Mouse (Mus musculus) kidney, adult 8-10 months (tissue): ENCODE results near the gene Atp1b2.
"Not testable (repeated sequence)": the region's sequence is repeated elsewhere in the genome, so short reads cannot be mapped to it uniquely, and the experiment has no call there.

Experiments used
- DNase-seq, 2 experiments: peaks; one replicate each; pipeline ENCODE4 v3.0.0; 2022

The Atp1b2 gene

DNA sequence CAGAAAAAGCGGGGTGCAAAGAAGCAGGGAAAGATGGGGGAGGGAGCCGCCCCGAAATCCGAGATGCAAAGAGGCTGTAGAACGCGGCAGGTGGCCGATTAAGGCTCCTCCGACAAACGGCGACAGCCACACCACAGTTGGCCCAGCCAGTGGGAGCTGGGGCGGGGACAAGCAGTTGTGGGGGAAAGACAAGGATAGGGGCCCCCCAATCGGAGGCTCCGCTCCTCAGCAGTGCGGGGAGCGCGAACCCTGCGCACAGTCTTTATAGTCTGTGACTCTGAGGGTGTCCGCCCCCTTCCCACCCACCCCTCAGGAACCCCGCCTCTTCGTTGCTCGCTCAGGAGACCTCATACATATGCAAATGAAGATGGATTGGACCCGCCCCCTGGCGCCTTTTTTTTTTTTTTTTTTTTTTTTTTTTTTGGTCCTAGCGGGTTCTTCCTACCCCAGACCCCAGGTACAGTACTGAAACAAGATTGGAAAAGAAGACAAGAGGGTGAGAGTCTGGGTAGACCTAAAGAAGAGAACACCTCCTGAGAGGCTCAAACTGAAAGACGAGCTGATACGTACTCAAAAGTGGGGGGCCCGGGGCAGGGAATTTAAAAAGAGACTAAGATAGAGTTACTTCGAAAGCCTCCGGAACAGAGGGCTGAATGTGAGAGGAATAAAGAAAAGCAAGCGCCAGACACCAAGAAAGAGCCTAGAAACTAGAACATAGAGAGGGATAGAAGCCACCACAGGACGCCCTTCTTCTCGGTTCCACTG is at the start of gene Atp1b2:
Atp1b2 (minus strand) TSS at position 217 of the 765 bp plus-strand sequence.
- DNase-seq, result peak; percentile 46 to 47

DNA sequence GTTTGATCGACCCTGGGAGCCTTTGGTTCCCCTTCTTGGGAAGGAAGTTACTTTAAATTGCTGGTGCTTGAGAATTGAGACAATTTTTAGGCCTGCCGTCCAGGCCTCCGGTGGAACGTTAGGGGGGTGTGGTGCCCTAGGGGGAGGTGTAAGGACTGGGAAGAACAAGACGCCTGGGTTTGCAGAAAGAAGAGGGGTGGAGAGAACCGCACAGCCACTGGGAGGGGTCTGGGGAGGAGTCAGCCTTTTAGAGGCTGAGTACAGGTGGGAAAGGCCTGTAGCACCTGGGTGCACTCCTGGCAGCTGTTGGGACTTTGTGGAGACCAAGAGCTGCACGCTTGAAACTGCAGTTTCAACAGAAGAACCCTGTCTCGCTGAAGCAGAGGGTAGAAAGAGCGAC is 49.0 kb upstream of the Atp1b2 start:
- no peak for DNase-seq

DNA sequence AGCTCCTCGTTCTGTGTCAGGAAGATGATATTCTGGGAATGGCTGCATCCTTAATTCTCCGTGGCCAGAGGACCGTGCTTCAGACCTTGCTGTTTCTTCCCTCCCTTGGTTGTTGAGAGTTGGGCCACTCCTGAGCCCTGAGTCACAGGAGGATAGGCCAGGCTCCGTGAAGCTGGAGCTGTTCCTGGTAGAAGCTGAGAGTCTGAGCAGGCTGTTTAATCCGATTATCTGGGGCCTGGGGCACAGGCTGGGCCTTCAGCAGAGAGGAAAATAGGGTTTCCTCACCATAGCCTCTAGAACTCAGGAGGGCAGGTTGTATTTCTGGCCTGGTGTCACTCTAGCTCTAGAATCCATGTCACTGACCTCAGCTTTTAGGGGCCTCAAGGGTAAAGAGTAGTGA is 47.7 kb upstream of the Atp1b2 start:
- no peak for DNase-seq

DNA sequence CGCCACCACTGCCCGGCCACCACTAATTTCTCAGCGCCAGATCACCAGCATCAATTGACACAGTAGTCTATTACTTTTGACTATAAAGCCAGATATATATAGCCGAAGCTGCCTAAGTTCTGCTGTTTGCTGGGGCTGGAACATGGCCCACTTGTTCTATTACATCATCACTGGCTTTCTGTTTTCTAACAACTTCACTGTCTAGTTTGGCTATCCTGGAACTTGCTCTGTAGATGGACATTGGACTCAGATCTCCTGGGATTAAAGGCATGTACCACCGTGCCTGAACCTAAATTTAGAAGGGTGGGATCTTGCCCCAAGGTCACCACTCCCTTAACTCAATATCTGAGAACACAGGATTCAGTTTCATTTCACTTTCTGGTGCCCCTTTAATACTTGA is 40.1 kb upstream of the Atp1b2 start:
- no peak for DNase-seq

DNA sequence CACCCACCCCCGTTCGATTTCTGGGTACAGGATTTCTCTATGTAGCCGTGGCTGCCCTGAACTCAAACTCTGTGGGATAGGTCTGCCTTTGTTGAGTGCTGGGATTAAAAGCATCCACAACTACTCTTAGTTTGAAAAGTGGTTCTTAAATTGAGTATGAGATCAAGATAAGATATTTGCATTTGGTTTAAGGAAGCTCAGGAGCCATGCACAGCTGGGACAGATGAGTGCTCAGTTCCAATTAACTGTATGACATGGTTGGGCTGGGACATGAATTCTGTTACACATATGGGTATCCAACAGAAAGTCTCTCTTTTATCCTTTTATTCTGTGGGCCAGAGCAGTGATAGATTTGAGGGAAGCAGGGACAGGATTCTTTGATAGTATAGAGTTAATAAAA is 29.7 kb upstream of the Atp1b2 start:
- no peak for DNase-seq

DNA sequence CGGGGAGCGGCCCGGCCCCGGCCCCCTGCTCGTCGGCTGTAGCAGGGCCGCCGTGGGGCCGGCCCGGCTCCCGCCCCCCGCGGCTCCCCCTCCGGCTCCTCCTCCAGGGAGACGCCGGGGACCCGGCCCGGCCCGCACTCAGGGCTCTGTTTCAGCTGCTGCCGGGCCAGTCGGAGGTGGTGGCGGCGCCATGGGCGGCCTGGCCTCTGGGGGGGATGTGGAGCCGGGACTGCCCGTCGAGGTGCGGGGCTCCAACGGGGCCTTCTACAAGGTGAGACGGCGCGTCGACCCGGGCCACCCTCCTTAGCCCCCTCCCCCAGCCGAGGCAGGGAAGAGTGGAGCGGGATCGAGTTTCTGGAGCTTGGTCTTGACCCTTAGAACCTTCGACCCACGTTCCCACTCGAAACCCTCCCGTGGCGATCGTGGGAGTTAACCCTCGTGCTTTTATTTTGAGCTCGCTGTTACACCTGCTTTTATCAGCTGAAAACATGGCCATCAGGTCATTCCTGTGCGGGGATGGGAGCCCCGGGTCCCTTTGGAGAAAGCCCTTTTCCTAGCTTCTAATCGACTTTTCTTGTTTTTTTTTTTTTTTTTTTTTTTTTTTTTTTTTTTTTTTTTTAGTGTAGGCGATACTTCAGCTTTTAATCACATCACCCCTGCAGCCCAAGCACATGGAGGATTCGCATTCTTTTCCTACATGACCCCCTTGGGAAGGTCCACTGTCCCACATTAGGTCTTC is 27.6 kb upstream of the Atp1b2 start:
- DNase-seq, result peak; percentile 47 to 49

DNA sequence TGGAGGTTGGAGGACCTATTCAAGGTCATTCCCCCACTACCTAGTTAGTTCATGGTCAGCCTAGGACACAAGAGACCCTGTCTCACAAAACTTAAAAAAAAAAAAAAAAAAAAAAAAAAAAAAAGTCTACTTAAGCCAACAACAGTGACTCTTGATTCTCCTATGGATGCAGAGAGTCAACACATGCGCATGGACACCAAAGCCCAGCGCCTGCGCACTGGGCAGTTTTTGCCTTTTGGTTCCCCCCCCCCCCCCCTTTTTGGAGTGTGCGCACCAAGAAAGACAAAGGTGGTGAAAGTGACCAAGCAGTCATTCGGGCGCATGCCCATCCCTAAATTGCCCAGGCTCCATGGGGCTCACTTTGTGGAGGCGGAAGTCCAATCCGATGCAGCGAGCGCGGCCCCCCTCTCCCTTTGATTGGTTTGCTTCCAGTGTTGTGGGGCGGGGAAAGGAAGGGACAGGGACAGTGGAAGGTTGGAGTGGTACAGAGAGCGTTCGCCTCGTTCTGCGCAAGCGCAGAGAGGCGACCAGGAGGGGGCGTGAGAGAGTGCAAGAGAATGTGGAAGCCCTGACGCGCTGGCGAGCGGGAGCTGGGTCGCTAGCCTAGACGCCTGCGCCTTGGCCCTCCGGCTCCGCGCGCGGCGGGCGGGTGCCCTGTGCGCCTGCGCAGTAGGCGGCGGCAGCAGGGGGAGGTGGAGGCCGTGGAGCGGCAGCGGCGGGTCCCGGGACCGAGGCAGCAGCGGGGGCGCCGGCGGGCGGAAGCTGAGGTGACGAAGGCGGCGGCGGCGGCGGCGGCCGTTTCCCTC is 26.7 kb upstream of the Atp1b2 start, which contains the start of gene Fxr2:
Fxr2 (plus strand) TSS at position 707 of the 806 bp plus-strand sequence.
- DNase-seq, result peak; percentile 100

DNA sequence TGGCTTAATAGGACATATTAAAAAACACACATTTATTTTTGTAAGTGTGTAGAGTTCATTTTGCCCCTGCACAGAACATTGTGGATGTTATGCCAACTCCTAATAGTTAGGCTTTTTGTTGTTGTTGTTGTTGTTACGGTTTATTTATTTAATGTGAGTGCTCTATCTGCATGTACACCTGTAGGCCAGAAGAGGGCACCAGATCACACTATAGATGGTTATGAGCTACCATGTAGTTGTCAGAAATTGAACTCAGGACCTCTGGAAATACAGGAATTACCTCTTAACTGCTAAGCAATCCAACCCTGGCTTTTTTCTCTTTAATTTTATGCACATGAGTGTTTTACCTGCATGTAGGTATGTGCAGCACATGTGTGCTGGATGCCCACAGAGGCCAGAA is 24.1 kb upstream of the Atp1b2 start:
- no peak for DNase-seq

DNA sequence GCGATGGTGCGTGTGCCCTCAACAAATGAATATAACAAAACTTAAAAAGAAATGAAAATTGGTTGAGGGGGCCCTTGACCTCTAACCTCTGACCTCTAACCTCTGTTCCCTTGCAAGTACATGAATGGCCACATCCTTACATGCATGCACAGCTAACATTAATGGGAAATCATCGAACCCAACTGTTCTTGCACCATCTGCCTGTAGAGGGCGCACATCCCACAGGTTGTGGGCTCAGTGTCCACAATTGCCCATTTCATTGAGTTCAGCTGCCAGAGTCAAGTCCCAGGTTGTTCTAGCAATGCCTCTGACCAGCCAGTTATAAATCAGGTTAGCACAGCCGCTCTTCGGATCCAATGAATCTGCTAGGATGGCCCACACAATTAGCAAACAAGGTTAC is 22.5 kb upstream of the Atp1b2 start:
- DNase-seq, result peak; percentile 67 to 85

DNA sequence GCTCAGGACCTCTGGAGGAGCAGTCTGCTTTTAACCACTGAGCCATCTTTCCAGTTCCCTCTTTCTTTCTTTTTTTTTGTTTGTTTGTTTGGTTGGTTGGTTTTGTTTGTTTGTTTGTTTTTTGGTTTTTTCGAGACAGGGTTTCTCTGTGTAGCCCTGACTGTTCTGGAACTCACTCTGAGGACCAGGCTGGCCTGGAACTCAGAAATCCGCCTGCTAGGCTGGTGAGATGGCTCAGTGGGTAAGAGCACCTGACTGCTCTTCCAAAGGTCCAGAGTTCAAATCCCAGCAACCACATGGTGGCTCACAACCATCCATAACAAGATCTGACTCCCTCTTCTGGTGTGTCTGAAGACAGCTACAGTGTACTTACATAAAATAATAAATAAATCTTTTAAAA is 18.6 kb upstream of the Atp1b2 start:
- not testable (repeated sequence) for DNase-seq

DNA sequence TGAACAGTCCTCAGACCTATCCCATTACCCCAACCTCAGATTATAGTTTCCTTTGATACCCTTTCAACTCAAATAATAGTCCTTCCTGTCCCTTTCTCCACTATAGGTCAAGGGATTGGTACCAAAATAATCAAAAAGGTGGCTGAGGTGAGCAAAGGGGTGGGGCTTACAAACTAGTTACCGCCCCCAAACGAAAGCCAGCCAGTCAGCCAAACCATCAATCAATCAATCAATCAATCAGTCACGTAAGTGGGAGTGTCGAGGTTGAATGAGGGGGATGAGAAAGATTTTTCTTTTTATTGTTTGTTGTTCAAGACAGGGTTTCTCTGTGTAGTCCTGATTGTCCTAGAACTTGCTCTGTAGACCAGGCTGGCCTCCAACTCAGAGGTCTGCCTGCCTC is 17.3 kb upstream of the Atp1b2 start:
- no peak for DNase-seq

DNA sequence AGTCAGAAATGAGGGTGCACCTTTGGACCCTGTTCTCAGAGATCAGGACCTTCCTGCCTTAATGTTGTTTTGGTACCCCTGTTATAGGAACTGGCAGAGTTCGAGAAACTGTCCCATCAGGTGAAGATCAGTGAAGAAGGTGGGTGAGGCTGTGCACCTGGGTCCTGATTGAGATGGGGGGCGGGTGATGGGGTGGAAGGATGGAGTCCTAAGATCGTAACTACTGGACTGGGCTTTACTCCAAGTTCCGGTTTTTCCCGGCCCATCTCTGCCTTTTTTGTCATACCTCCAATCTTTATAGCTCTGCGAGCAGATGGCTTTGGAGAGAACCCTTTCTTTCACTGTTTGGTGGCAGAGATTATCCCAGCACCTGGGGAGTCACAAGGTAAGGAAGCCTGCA is 16.7 kb upstream of the Atp1b2 start:
- no peak for DNase-seq

DNA sequence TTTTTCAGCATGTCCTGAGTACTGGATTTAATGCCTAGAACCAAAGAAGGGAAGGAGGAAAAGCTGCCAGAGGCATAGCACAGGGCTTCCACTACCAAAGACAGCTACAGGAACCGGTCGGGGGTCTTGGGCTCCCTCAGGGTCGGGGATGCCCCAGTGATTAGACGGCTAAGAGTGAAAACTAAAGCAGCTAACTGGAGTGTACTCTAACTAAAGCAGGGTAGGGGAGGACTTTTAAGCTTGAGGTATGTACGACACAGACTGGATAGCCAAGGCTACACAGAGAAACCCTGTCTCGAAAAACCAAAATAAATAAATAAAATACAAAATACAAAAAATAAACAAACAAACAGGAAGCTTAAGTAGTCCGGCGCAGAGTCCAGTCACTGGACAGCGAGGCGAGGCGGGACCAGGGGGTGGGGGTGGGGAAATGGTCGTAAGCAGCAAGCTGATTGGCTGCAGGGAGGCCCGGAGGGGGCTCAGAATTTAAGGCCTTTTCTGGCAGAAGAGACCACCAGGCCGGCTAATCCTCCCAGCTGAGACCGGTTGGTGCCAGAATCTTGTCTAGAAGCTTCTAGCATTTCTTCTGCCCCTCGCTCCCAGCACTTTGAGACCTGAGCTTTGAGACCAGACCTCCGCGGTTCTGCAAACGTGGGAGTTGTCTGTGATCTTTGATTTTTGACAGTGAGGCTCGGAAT is 16.0 kb upstream of the Atp1b2 start, which contains the start of gene Sat2:
Sat2 (plus strand) TSS at position 454 of the 698 bp plus-strand sequence.
- DNase-seq, result peak in 1 of 2 experiments; percentile 56

DNA sequence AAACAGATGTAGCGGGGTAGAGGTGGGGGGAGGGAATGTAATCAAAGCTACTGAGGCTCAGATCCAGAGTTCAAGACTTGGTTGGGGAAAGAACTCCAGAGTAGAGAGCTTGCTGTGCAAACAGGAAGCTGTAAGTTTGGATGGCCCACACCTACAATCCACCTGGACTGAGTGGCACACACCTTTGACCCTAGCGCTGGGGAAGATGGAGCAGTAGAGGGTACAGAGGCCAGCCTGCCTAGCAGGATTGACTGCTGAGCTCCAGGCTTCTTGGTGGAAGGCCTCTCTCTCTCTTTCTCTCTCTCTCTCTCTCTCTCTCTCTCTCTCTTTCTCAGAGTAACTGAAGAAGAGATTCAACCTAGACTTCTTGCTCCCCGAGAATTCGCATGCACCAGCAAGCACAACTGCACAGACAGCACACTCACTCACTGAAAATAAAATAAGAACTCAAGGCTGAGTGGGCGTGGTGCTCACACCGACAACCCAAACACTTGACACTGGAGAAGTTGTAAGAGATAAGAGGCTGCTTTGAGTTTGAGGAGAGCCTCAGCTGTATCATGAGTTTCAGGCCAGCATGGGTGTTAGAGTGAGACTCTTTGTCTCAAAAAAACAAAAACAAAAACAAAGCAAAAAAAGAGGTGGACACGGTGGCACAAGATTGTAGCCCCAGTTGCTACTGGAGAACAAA is 14.8 kb upstream of the Atp1b2 start:
- no peak for DNase-seq

DNA sequence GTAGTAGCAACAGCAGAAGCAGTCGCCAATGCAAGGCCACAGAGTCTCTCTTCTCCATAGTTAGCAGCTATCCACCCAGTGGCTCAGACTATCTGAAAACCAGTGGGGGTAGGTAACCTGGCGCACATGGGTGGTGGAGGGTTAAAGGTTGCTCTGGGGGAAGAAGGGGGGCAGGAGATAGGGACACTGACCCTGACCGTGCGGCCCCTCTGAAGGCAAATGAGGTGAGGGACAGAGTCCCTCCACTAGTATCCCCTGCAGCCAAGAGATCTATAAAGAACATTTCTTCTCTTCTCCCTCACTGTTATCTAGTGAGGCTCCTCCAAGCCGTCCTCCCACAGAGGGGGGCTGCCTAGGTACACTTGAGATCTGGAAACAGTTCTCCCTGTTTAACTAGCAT is 12.1 kb upstream of the Atp1b2 start, which contains the start of gene Shbg:
Shbg (minus strand) TSS at position 101 of the 400 bp plus-strand sequence.
- DNase-seq, result no peak

DNA sequence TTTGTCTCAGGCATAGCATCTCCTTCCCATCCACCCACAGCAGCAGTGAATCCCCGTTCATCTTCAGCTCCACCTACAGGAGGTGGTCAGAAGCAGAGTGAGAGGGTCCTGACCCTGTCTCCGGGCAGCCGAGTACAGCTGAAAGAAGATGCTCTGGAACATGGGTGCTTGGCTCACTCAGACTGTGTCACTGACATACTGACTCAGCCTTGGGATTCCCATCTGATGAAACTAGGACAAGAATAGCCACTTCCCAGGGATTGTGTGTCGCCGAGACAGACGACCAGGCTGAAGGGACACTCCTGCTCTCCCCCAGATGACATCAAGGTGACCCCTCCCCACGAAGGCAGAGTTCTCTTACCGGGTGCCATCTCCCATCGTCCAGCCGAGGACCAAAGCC is 11.0 kb upstream of the Atp1b2 start:
- no peak for DNase-seq

DNA sequence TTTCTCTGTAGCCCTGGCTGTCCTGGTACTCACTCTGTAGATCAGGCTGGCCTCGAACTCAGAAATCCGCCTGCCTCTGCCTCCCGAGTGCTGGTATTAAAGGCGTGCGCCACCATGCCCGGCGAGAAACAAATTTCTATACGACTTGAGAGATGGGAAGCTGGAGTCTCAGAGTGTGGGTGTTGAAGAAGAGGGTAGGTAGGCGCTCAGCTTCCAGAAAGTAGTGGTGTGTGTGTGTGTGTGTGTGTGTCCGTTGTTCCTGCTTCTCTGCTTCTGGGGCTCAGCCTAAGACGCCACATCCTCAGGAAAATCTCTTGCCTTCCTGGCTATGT is 8.5 kb upstream of the Atp1b2 start:
- DNase-seq, result not testable (repeated sequence)

DNA sequence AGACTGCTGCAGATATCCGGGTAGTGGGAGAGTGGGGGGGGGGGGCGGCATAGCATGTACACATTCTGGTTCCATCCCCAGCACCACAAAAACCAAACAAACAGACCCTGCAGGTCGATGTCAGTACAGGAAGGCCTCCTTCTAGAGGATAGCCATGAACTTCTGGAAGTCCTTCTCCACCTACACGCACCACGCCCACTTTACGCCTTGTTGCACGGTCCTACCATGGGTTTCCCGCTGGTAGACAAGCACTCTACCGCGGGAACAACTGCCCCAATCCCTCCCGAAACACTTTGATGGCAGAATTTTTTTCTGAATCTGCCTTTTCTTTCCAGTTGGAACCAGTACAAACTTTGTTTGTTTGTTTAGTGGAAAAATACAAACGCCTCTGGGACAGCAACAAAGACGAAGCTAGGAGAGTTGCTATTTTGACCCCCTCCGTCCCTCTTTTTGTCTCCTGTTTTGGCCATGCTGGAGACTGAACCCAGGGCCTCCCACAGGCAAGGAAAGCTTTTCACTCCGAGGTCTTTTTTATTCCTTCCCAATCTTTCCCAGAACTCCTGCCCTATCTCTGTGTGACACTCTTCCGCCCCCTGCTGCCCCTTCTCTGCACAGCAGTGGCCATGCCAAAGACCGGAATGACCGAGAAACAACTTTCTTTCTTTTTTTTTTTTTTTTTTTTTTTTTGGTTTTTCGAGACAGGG is 8.0 kb upstream of the Atp1b2 start:
- peak; percentile 81 to 93 for DNase-seq

DNA sequence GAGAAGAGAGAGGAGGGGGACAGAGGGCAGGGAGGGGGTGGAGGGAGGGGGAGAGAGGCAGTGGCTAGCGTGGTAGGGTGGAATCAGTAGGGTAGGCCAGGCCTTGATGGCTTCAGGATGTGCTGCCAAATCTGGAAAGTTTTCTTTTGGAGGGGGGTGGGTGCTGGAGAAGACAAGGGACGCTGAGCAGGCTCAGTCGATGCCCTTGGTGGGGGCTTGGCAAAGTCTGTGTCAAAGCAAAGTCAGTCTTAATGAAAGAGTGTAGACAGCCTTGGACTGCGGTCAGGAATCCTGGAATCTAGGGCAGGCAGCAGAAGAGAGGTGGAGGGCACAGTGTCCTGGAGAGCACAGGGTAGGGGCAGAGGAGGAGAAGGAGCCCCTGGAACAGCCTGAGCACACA is 5.2 kb upstream of the Atp1b2 start:
- no peak for DNase-seq

DNA sequence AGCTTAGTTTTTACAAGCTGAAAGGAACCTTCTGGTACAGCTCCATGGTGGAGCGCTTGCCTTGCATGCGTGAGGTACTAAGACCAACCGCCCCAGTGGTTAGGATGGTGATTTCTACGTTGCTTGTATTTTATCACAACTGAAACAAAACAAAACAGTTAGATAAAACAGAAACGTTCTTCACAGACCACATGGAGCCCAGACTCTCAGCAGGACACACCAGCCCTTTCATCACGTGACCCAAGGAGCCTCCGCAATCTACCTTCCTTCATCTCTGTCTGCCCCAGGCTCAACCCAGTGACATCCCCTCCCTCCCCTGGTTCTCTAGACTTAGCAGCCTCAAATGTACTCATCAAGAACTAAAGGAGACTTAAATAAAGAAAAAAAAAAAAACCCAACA is 3.7 kb upstream of the Atp1b2 start:
- no peak for DNase-seq

DNA sequence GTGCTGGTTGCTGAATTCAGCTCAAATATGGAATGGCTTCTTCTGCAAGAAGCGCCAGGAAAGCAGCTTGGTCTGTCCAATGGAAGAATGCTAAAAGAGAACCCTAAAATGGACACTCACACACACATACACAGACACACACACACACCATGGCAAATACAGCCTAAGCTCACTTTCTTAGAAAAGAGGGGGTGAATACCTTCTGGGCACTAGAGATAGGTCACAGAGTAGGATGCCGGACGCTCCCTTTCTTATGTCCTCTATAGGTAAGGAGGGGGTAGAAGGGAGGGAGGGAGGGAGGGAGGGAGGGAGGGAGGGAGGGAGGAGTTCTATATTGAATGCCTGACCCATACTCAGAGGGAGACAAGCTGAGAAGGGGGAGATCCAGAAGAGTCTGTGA is 2.8 kb upstream of the Atp1b2 start:
- no peak for DNase-seq

DNA sequence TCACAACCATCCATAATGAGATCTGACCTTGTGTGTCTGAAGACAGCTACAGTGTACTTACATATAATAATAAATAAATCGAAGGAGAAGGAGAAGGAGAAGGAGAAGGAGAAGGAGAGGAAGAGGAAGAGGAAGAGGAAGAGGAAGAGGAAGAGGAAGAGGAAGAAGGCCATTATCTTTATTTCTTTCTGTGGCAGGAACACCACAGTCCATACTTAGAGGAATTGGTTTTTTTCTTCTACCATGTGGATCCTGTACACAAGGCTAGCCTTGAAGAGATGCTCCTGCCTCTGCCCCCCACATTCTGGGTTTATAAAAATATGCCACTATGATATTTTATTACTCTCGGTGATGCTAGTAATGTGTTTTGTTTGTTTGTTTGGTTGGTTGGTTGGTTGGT is 1.1 kb upstream of the Atp1b2 start:
- DNase-seq, result no peak
